Mouse (Mus musculus): ENCODE data around the gene Nectin4. TPM values are rescaled to one million over a fixed set of nuclear protein-coding genes. Genes with fewer than 3 reads are reported as not detected.

Nectin4 gene
- polyA plus RNA-seq, 1 experiment from 2014 or later, result 1.8 TPM

DNA sequence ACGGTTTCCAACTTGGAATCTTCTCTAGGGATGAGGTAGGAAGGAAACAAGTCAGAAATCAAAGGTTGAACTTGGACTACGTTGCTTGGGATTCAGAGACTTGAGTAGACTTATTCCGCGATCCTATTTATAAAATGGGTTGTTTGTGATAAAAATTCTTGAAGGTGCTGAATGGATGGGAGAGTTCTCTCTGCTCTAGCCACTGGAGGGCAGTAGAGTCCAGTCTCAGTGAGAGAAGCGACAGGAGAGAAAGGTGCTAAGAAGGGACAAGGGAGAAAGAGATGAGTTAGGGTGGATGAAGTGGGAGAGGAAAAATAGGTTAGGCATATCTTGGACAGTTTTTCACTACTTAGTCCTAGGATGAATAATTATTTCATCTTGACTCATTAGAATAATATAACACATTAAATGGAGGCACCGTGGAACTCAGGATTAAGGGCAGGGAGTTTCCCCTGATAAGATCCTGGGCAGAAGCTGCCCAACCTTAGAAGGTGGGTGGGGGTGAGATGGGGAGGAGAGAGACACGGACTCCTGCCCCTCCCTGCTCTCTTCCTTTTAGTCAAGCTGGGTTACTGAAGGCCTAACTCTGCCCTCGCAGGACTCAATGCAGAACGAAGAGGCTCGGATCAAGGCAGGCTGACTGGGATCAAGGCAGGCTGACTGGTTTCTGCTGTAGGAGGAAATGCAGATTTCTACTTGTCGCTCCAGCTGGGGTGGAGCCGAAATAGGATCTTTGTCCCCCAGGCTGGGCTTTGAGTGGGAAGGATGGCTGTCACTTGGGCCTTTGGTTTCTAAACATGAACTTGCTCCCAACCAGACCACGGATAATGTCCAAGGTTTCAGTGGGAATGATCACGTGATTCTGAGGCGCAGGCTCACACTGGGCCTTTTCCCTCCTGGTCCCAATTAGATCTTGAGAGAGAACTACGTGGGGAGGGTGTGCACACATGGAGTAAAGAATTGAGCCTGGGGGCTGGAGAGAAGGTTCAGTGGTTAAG, 8.5 kb upstream of the Nectin4 start:
- peaks cover 19% of the 10 kb centered on the region for H3K36me3 ChIP-seq
- peak overlapping the region; percentile 66 for H3K9ac ChIP-seq
- peak; percentile 79 for ATAC-seq (ENCODE audit: low FRiP score, low read depth)
- H3K9me3 ChIP-seq, result peaks cover 3% of the 10 kb centered on the region; the same call in 1 of the 2 replicates
- H3K4me3 ChIP-seq, result peak overlapping the region; percentile 51
- WGBS, result 34% methylated on average over 16 of the region's 16 CpGs
- H3K4me2 ChIP-seq (replicated peaks), result peak overlapping the region; percentile 83
- peak overlapping the region; percentile 53 for H3K27ac ChIP-seq
- no peaks in the 10 kb centered on the region for H3K27me3 ChIP-seq (replicated peaks)
- peaks cover 8% of the 10 kb centered on the region for H3K4me1 ChIP-seq

- ATAC-seq (ENCODE audit: low FRiP score, low read depth), result no peak
- WGBS, result 68% methylated on average over 7 of the region's 7 CpGs
- H3K27ac ChIP-seq, result no peak overlapping the region
- no peaks in the 10 kb centered on the region for H3K27me3 ChIP-seq (replicated peaks)
- H3K9ac ChIP-seq, result no peak overlapping the region
- H3K36me3 ChIP-seq, result no peaks in the 10 kb centered on the region
- no peaks in the 10 kb centered on the region for H3K4me1 ChIP-seq
- no peak overlapping the region for H3K4me3 ChIP-seq
- H3K9me3 ChIP-seq, result no peaks in the 10 kb centered on the region
- no peak overlapping the region for H3K4me2 ChIP-seq (replicated peaks)
These were observed 4.0 kb upstream of the Nectin4 start for GRCm38 (mm10) chr1:171365934-171366333.

DNA sequence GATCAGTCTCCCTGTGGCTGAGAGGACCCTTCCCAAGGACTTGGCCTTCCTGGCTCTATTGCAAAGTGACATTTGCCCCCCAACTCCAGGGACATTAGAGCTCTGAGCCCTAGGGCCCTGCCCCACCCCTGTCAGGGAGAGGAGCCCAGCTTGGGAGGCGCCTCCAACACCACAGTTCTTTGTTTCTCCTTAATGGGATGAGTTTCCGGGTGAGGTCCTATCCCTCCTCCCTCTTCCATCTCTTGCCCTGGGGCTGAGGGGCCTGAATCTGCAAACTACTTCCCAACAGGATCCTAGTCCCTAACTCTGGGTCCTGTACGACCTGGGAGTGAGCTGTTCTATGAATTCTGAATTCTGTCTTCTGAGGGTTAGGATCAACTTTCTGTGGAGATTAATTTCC, 3.0 kb downstream of the Nectin4 start:
- H3K4me3 ChIP-seq, result no peak overlapping the region
- no peak overlapping the region for H3K27ac ChIP-seq
- H3K9ac ChIP-seq, result no peak overlapping the region
- no peak for ATAC-seq (ENCODE audit: low FRiP score, low read depth)
- peaks cover 5% of the 10 kb centered on the region; the same call in 1 of the 2 replicates for H3K4me1 ChIP-seq
- H3K27me3 ChIP-seq (replicated peaks), result no peaks in the 10 kb centered on the region
- no peaks in the 10 kb centered on the region for H3K9me3 ChIP-seq
- 56% methylated on average over 3 of the region's 3 CpGs for WGBS
- H3K36me3 ChIP-seq, result no peaks in the 10 kb centered on the region
- H3K4me2 ChIP-seq (replicated peaks), result no peak overlapping the region

DNA sequence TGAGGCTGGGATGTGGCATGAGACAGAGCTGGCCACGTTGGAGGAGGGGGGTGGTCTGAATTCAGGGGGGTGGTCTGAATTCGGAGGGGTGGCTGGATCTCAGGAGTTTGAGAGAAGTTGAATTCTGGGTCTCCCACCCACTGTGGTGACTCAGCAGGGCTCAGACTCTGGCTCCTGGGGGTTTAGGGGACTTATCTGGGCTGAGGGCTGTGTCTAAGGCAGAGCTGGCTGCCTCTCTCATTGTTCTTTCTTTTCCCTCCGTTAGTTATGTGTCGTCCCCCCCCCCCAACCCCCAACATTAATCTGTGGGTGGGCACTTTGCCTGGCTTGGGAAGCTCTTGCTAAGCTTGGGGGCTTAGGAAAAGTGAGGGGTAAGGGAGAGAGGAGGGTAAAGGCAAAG, 4.0 kb downstream of the Nectin4 start:
- Histone ChIP-seq H3K4me2 (replicated peaks) (no peak overlapping the region), H3K9me3 (no peaks in the 10 kb centered on the region), H3K4me1 (peaks cover 5% of the 10 kb centered on the region; the same call in 1 of the 2 replicates), H3K27ac (no peak overlapping the region), H3K36me3 (no peaks in the 10 kb centered on the region), H3K9ac (no peak overlapping the region), H3K4me3 (no peak overlapping the region), H3K27me3 (replicated peaks) (no peaks in the 10 kb centered on the region; the same call in 1 of the 2 replicates)
- 10% methylated on average over 2 of the region's 4 CpGs for WGBS
- no peak for ATAC-seq (ENCODE audit: low FRiP score, low read depth)

DNA sequence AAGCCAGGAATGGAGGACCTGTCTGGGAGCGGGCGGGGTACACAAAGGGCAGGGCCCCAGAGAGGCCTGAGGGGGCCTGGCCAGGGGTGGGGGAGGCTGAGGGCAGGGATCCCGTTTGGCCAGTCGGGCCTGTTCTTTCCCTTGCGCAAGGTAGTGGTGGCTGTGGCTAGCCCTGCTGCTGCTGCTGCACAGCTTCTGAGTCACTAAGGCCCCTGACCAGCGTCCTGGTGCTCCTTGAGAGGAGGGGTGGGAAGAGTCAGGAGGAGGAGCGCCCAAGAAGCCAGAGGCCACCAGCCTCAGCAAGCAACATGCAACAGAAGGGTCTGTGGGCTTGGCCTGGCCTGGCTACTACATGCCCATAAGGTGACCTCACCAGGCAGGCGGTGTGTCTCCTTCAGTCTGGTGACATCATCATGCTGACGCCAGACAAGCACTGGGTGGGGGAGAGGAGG, 5.8 kb downstream of the Nectin4 start:
- peaks cover 11% of the 10 kb centered on the region; the same call in 1 of the 2 replicates for H3K27me3 ChIP-seq (replicated peaks)
- ATAC-seq (ENCODE audit: low FRiP score, low read depth), result no peak
- H3K9ac ChIP-seq, result no peak overlapping the region
- no peak overlapping the region for H3K27ac ChIP-seq
- no peak overlapping the region for H3K4me3 ChIP-seq
- no peak overlapping the region for H3K4me2 ChIP-seq (replicated peaks)
- no peaks in the 10 kb centered on the region for H3K36me3 ChIP-seq
- H3K9me3 ChIP-seq, result no peaks in the 10 kb centered on the region
- 63% methylated on average over 9 of the region's 9 CpGs for WGBS
- H3K4me1 ChIP-seq, result peaks cover 12% of the 10 kb centered on the region; the same call in 1 of the 2 replicates

- H3K4me2 ChIP-seq (replicated peaks), result no peak overlapping the region
- H3K9ac ChIP-seq, result no peak overlapping the region
- H3K4me3 ChIP-seq, result no peak overlapping the region
- no peaks in the 10 kb centered on the region for H3K36me3 ChIP-seq
- H3K27ac ChIP-seq, result no peak overlapping the region
- no peak for ATAC-seq (ENCODE audit: low FRiP score, low read depth)
- no peaks in the 10 kb centered on the region for H3K9me3 ChIP-seq
- peaks cover 11% of the 10 kb centered on the region; the same call in 1 of the 2 replicates for H3K27me3 ChIP-seq (replicated peaks)
- H3K4me1 ChIP-seq, result peaks cover 12% of the 10 kb centered on the region; the same call in 1 of the 2 replicates
- 86% methylated on average over 6 of the region's 6 CpGs for WGBS
These were observed 8.4 kb downstream of the Nectin4 start for GRCm38 (mm10) chr1:171378298-171378697.

DNA sequence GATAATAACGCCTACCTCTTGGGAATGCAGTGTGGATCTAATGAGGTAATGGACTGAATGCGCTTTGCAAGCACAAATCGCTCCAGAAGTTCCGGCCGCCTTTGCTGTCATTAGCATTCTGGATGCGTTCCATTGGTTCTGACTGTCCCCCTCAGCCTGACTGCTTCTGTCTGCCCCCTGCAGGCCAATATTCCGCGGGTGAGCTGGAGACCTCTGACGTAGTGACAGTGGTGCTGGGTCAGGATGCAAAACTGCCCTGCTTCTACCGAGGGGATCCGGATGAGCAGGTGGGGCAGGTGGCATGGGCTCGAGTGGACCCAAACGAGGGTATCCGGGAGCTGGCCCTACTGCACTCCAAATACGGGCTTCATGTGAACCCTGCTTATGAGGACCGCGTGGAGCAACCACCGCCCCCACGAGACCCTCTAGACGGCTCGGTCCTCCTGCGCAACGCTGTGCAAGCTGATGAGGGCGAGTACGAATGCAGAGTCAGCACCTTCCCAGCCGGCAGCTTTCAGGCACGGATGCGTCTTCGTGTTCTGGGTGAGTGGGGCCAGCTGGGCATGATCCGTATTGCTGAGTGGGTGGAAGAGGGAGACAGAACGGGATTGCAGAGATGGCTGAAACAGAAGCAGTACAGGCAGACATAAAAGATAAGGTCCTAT, 10.2 kb downstream of the Nectin4 start:
- Histone ChIP-seq H3K36me3 (no peaks in the 10 kb centered on the region), H3K27ac (no peak overlapping the region), H3K9me3 (no peaks in the 10 kb centered on the region), H3K4me3 (peak overlapping the region; percentile 25), H3K4me2 (replicated peaks) (peak overlapping the region; percentile 59), H3K9ac (peak overlapping the region; percentile 26; the same call in 1 of the 2 replicates), H3K4me1 (peaks cover 7% of the 10 kb centered on the region; the same call in 1 of the 2 replicates), H3K27me3 (replicated peaks) (peaks cover 11% of the 10 kb centered on the region; the same call in 1 of the 2 replicates)
- ATAC-seq (ENCODE audit: low FRiP score, low read depth), result peak; percentile 80
- WGBS, result 3% methylated on average over 31 of the region's 31 CpGs

DNA sequence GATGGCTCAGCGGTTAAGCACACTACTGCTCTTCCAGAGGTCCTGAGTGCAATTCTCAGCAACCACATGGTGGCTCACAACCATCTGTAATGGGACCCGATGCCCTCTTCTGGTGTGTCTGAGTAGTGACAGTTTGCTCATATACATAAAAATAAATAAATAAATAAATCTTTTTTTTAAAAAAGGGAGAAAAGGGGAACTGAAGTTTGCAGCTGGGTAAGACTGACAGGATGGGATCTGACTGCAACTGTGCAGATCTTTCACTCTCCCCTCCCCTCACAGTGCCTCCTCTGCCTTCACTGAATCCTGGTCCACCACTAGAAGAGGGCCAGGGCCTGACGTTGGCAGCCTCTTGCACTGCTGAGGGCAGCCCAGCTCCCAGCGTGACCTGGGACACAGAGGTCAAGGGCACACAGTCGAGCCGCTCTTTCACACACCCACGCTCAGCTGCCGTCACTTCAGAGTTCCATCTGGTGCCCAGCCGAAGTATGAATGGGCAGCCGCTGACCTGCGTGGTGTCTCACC, 12.3 kb downstream of the Nectin4 start:
- Histone ChIP-seq H3K27me3 (replicated peaks) (peaks cover 11% of the 10 kb centered on the region; the same call in 1 of the 2 replicates), H3K27ac (no peak overlapping the region), H3K36me3 (no peaks in the 10 kb centered on the region), H3K9ac (no peak overlapping the region), H3K4me1 (peaks cover 7% of the 10 kb centered on the region; the same call in 1 of the 2 replicates), H3K4me2 (replicated peaks) (no peak overlapping the region), H3K4me3 (no peak overlapping the region), H3K9me3 (no peaks in the 10 kb centered on the region)
- no peak for ATAC-seq (ENCODE audit: low FRiP score, low read depth)
- 83% methylated on average over 11 of the region's 11 CpGs for WGBS

DNA sequence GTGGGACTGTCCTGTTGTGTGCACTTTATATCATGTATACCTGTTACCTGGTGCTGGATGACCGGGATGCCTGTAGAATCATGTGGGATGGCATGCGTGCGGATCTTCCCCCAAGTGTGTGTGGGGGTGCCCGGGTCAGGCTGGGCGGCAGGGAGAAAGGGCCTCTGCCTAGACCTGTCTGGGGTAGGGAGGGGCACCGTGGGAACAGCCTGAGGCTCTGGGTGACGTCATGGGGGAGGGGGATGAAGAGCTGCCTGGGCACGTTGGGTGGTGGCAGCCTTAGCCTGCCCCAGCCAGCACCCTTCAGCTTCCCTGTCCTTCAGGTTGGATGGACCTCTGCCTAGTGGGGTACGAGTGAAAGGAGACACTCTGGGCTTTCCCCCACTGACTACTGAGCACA, 14.5 kb downstream of the Nectin4 start:
- no peaks in the 10 kb centered on the region for H3K9me3 ChIP-seq
- ATAC-seq (ENCODE audit: low FRiP score, low read depth), result no peak
- no peak overlapping the region for H3K4me2 ChIP-seq (replicated peaks)
- no peaks in the 10 kb centered on the region for H3K36me3 ChIP-seq
- H3K27ac ChIP-seq, result no peak overlapping the region
- no peak overlapping the region for H3K9ac ChIP-seq
- peaks cover 9% of the 10 kb centered on the region; the same call in 1 of the 2 replicates for H3K27me3 ChIP-seq (replicated peaks)
- H3K4me3 ChIP-seq, result no peak overlapping the region
- WGBS, result 68% methylated on average over 9 of the region's 9 CpGs
- peaks cover 7% of the 10 kb centered on the region; the same call in 1 of the 2 replicates for H3K4me1 ChIP-seq

GRCm38 (mm10) chr1:171385171-171385570, 15.3 kb downstream of the Nectin4 start:
- no peaks in the 10 kb centered on the region for H3K9me3 ChIP-seq
- H3K27ac ChIP-seq, result no peak overlapping the region
- peaks cover 2% of the 10 kb centered on the region; the same call in 1 of the 2 replicates for H3K4me1 ChIP-seq
- H3K27me3 ChIP-seq (replicated peaks), result peaks cover 4% of the 10 kb centered on the region; the same call in 1 of the 2 replicates
- no peak overlapping the region for H3K4me3 ChIP-seq
- H3K36me3 ChIP-seq, result no peaks in the 10 kb centered on the region
- WGBS, result 68% methylated on average over 9 of the region's 9 CpGs
- H3K9ac ChIP-seq, result no peak overlapping the region
- no peak for ATAC-seq (ENCODE audit: low FRiP score, low read depth)
- no peak overlapping the region for H3K4me2 ChIP-seq (replicated peaks)

DNA sequence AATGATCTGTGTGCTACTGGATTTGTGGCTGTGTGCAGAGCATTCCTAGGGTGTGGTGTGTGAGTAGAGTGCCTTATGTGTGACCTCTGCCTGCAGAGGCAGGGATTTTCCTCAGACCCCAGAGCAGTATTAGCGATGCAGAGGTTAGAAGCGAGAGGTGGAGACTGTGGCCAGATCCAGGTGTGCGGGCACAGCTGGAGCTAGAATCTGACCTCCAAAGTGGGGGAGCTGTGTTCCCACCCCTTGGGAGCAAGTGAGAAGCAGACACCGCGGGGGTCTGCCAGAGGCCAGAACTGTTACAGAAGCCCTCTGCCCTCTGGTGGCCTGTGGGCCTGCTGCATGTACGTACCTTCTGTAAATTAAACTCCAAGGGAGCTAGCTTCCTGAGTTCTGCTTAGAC, 17.2 kb downstream of the Nectin4 start:
- no peak overlapping the region for H3K27ac ChIP-seq
- H3K36me3 ChIP-seq, result no peaks in the 10 kb centered on the region
- no peak overlapping the region for H3K4me2 ChIP-seq (replicated peaks)
- H3K4me1 ChIP-seq, result no peaks in the 10 kb centered on the region
- no peak overlapping the region for H3K4me3 ChIP-seq
- no peaks in the 10 kb centered on the region for H3K9me3 ChIP-seq
- 23% methylated on average over 6 of the region's 6 CpGs for WGBS
- ATAC-seq (ENCODE audit: low FRiP score, low read depth), result peak; percentile 35; the same call in 1 of the 2 replicates
- H3K27me3 ChIP-seq (replicated peaks), result no peaks in the 10 kb centered on the region
- no peak overlapping the region for H3K9ac ChIP-seq

All from neural tube, embryonic 12.5 days (tissue).